23 mouse cellular contexts compared by ENCODE assay signal in the genomic region with DNA sequence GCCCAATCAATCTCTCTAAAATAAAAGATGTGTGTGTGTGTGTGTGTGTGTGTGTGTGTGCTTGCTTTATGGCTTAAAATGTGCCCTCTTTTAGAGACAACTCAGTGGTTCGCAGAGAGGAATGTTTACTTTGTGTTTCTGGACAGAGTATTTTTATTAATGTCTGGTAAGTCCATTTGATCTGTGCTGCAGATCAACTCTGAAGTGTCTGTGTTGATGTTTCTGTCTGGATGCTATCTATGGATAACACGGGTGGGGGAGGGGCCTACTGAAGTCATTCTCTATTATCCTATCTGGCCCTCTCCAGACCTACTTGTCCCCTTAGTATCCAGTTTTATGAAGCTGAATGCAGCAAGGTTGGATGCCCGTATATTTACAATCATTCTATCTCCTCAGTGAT.
A peak's percentile ranks its signal among the peaks of the same experiment; 100 is the strongest.
DNase-seq lines count a peak whose midpoint lies in the region; ATAC-seq and TF ChIP-seq lines count a peak whose summit lies in the region.
"Had no signal": no experiment of that assay in that cellular context is flagged by ENCODE, and none has a peak within 500 bp of the region (broad histone marks: within the 10 kb centered on the region; RNA-seq: fewer than 3 reads in every experiment).

No protein-coding gene starts in this region.

- 78% methylated on average over 3 of the region's 3 CpGs for WGBS in hindbrain, embryonic 13.5 days
- 84% methylated on average over 3 of the region's 3 CpGs for WGBS in hindbrain, embryonic 12.5 days
- 28% methylated on average over 3 of the region's 3 CpGs for WGBS in lung, embryonic 15.5 days
- 41% methylated on average over 3 of the region's 3 CpGs for WGBS in lung, postnatal 0 days
- WGBS in neural tube, embryonic 15.5 days: 59% methylated on average over 3 of the region's 3 CpGs

- no peak for TF ChIP-seq EP300 in lung, postnatal 0 days (IDR thresholded peaks at IDR 0.05)

- ATAC-seq in hindbrain, embryonic 13.5 days (ENCODE audit: low FRiP score): no peak
- no peak for ATAC-seq in hindbrain, embryonic 12.5 days (ENCODE audit: low FRiP score)
- ATAC-seq in lung, embryonic 15.5 days (ENCODE audit: borderline replicate concordance, extremely low read depth, low FRiP score, low TSS enrichment): peak; percentile 66; the same call in 1 of the 2 replicates
- ATAC-seq in lung, postnatal 0 days: 0 out of 2 replicates have a peak, but pooled peaks have one; percentile 31
- ATAC-seq in neural tube, embryonic 15.5 days (ENCODE audit: low FRiP score): no peak
- ATAC-seq: activated CD4-positive, CD25-positive, alpha-beta regulatory T cell, adult 4 months; CD4-positive, CD25-positive, alpha-beta regulatory T cell, adult 4 months; forebrain, embryonic 13.5 days; Patski had no signal

- TF ChIP-seq CTCF in lung, postnatal 0 days (IDR thresholded peaks at IDR 0.05): no peak

- H3K4me3 ChIP-seq in hindbrain, embryonic 13.5 days: no peak overlapping the region
- H3K4me3 ChIP-seq in hindbrain, embryonic 12.5 days: no peak overlapping the region
- no peak overlapping the region for H3K4me3 ChIP-seq in lung, embryonic 15.5 days
- H3K4me3 ChIP-seq in lung, postnatal 0 days (ENCODE audit: low read depth, low read length): no peak overlapping the region
- no peak overlapping the region for H3K4me3 ChIP-seq in neural tube, embryonic 15.5 days (replicated peaks)
- H3K4me3 ChIP-seq: embryonic facial prominence, embryonic 10.5 days; embryonic facial prominence, embryonic 12.5 days; forebrain, embryonic 13.5 days had no signal

- no peaks in the 10 kb centered on the region for H3K36me3 ChIP-seq in hindbrain, embryonic 13.5 days
- no peaks in the 10 kb centered on the region for H3K36me3 ChIP-seq in hindbrain, embryonic 12.5 days
- H3K36me3 ChIP-seq in lung, embryonic 15.5 days: no peaks in the 10 kb centered on the region
- no peaks in the 10 kb centered on the region for H3K36me3 ChIP-seq in lung, postnatal 0 days (ENCODE audit: insufficient read depth, low read length)
- no peaks in the 10 kb centered on the region for H3K36me3 ChIP-seq in neural tube, embryonic 15.5 days
- H3K36me3 ChIP-seq: embryonic facial prominence, embryonic 10.5 days; embryonic facial prominence, embryonic 12.5 days; G1E had no signal

- 0 out of 2 replicates have a peak overlapping the region, but pooled peaks have one; percentile 27 for H3K27ac ChIP-seq in hindbrain, embryonic 13.5 days
- H3K27ac ChIP-seq in hindbrain, embryonic 12.5 days: no peak overlapping the region
- H3K27ac ChIP-seq in lung, embryonic 15.5 days: peak overlapping the region; percentile 81
- H3K27ac ChIP-seq in lung, postnatal 0 days (ENCODE audit: low read length): no peak overlapping the region
- H3K27ac ChIP-seq in neural tube, embryonic 15.5 days (replicated peaks): peak overlapping the region; percentile 68
- H3K27ac ChIP-seq: embryonic facial prominence, embryonic 10.5 days; embryonic facial prominence, embryonic 12.5 days; forebrain, embryonic 13.5 days had no signal

- no peak overlapping the region for H3K4me2 ChIP-seq in hindbrain, embryonic 13.5 days
- no peak overlapping the region for H3K4me2 ChIP-seq in hindbrain, embryonic 12.5 days (replicated peaks)
- no peak overlapping the region for H3K4me2 ChIP-seq in lung, embryonic 15.5 days
- H3K4me2 ChIP-seq in lung, postnatal 0 days (replicated peaks; ENCODE audit: low read depth, low read length): no peak overlapping the region
- no peak overlapping the region for H3K4me2 ChIP-seq in neural tube, embryonic 15.5 days
- H3K4me2 ChIP-seq: embryonic facial prominence, embryonic 12.5 days; forebrain, embryonic 13.5 days had no signal

- H3K27me3 ChIP-seq in hindbrain, embryonic 13.5 days: no peaks in the 10 kb centered on the region
- H3K27me3 ChIP-seq in hindbrain, embryonic 12.5 days: no peaks in the 10 kb centered on the region
- H3K27me3 ChIP-seq in lung, embryonic 15.5 days: no peaks in the 10 kb centered on the region
- H3K27me3 ChIP-seq in lung, postnatal 0 days (replicated peaks; ENCODE audit: insufficient read depth, low read length): no peaks in the 10 kb centered on the region
- H3K27me3 ChIP-seq in neural tube, embryonic 15.5 days (replicated peaks): no peaks in the 10 kb centered on the region
- H3K27me3 ChIP-seq: embryonic facial prominence, embryonic 12.5 days; forebrain, embryonic 13.5 days; Patski had no signal

- H3K9ac ChIP-seq in hindbrain, embryonic 13.5 days: no peak overlapping the region
- no peak overlapping the region for H3K9ac ChIP-seq in hindbrain, embryonic 12.5 days
- H3K9ac ChIP-seq in lung, embryonic 15.5 days: no peak overlapping the region
- H3K9ac ChIP-seq in lung, postnatal 0 days (replicated peaks; ENCODE audit: low read depth): no peak overlapping the region
- H3K9ac ChIP-seq in neural tube, embryonic 15.5 days (replicated peaks): no peak overlapping the region
- H3K9ac ChIP-seq: embryonic facial prominence, embryonic 12.5 days; forebrain, embryonic 13.5 days had no signal

- no peaks in the 10 kb centered on the region for H3K9me3 ChIP-seq in hindbrain, embryonic 13.5 days
- H3K9me3 ChIP-seq in hindbrain, embryonic 12.5 days (replicated peaks): no peaks in the 10 kb centered on the region
- no peaks in the 10 kb centered on the region for H3K9me3 ChIP-seq in lung, embryonic 15.5 days
- no peaks in the 10 kb centered on the region for H3K9me3 ChIP-seq in lung, postnatal 0 days (ENCODE audit: low read length)
- H3K9me3 ChIP-seq in neural tube, embryonic 15.5 days (replicated peaks): no peaks in the 10 kb centered on the region
- H3K9me3 ChIP-seq: embryonic facial prominence, embryonic 10.5 days; embryonic facial prominence, embryonic 12.5 days; forebrain, embryonic 13.5 days had no signal

- DNase-seq in lung, postnatal 4 days: no peak
- no peak for DNase-seq in lung, postnatal 0 days (ENCODE audit: low spot score)
- no peak for DNase-seq in lung, adult 18-20 months
- DNase-seq: adrenal gland, adult 8-10 months; adrenal gland, postnatal 14 days; adrenal gland, postnatal 36 days; B cell, adult 2 months; cerebellum, adult 11-12 months; cerebellum, adult 2 months; cerebellum, adult 9-10 months; cerebellum, postnatal 10 days; cerebellum, postnatal 25 days had no signal

- H3K4me1 ChIP-seq in hindbrain, embryonic 13.5 days (replicated peaks): peaks cover 15% of the 10 kb centered on the region
- H3K4me1 ChIP-seq in hindbrain, embryonic 12.5 days: peaks cover 4% of the 10 kb centered on the region
- H3K4me1 ChIP-seq in lung, embryonic 15.5 days: peaks cover 19% of the 10 kb centered on the region; the same call in 1 of the 2 replicates
- H3K4me1 ChIP-seq in lung, postnatal 0 days (ENCODE audit: insufficient read depth, low read depth, low read length): no peaks in the 10 kb centered on the region
- H3K4me1 ChIP-seq in neural tube, embryonic 15.5 days: peaks cover 15% of the 10 kb centered on the region
- H3K4me1 ChIP-seq: embryonic facial prominence, embryonic 12.5 days had no signal

Comparison
In these comparisons a context has a peak if more than half of its experiments do, and no peak if none do; other contexts are left out.
1. H3K27ac ChIP-seq: peak in hindbrain, embryonic 13.5 days (single experiment), lung, embryonic 15.5 days (single experiment) and neural tube, embryonic 15.5 days (single experiment); none in hindbrain, embryonic 12.5 days (single experiment) and lung, postnatal 0 days (single experiment).
2. ATAC-seq: peak in lung, embryonic 15.5 days (single experiment) and lung, postnatal 0 days (single experiment); none in hindbrain, embryonic 13.5 days (single experiment), hindbrain, embryonic 12.5 days (single experiment) and neural tube, embryonic 15.5 days (single experiment).